Mouse (Mus musculus): ENCODE data around the gene Gm20388. TPM values are rescaled to one million over a fixed set of nuclear protein-coding genes. Genes with fewer than 3 reads are reported as not detected.
"Not testable (repeated sequence)": the region's sequence is repeated elsewhere in the genome, so short reads cannot be mapped to it uniquely, and the experiment has no call there.

Gene Gm20388
- polyA plus RNA-seq, 1 experiment, result 0.36 TPM

DNA sequence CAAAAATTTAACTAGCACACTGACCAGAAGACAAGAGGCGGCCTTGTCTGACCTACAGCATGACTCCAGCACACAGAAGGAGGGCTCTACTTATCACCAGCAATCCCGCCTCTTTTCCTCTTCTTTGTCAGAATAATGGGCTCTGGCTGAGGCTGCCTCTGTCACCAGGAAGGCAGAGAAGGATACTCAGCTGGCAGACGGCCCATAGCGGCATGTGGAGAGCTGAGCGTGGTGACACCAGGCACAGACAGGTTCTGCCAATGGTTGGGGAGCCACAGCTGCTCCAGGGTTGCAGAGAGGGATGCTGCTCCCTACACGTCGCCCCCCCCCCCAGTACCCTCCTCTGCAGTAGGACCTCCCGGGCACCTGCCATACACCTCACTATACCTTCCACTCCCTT lies 450.7 kb downstream of the Gm20388 start:
- no peaks in the 10 kb centered on the region; the same call in 1 of the 2 replicates for H3K36me3 ChIP-seq (ENCODE audit: control insufficient read depth)
- H3K4me1 ChIP-seq (ENCODE audit: control insufficient read depth), result peaks cover 41% of the 10 kb centered on the region
- H3K9me3 ChIP-seq (ENCODE audit: control insufficient read depth, low read length), result no peaks in the 10 kb centered on the region
- no peak for TF ChIP-seq GATA1 (IDR thresholded peaks at IDR 0.05; ENCODE audit: low read length)
- no peak for TF ChIP-seq TAL1 (IDR thresholded peaks at IDR 0.05; ENCODE audit: low read length)
- no peak overlapping the region for H3K4me3 ChIP-seq (replicated peaks)
- H3K27me3 ChIP-seq (ENCODE audit: control insufficient read depth), result peaks cover 18% of the 10 kb centered on the region

DNA sequence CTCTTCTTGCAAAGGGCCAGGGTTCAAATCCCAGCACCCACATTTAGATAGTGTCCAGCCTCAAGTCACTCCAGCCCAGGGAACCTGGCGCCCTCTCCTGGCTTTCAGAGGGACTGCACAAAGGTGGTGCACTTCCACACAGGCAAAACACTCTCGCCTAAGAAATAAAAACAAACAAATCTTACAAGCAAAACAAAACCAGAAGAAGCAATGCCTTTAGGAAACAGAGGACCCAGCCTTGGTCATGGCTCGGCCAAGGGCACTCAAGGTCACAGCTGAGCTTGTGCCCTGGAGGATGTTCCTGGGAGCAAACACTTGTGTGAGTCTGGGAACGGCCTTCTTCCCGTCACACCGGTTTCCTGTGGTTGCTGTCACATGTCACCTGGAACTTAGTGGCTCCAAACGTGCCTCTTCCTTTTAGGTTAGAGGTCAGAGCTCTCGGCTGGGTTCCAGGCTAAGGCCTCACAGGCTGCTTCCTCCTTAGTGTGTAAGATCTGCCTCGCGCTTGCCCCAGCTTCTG lies 453.0 kb downstream of the Gm20388 start:
- peaks cover 64% of the 10 kb centered on the region for H3K4me1 ChIP-seq (ENCODE audit: control insufficient read depth)
- H3K27me3 ChIP-seq (ENCODE audit: control insufficient read depth), result peaks cover 8% of the 10 kb centered on the region
- TF ChIP-seq TAL1 (IDR thresholded peaks at IDR 0.05; ENCODE audit: low read length) (no peak), GATA1 (IDR thresholded peaks at IDR 0.05; ENCODE audit: low read length) (no peak)
- no peaks in the 10 kb centered on the region for H3K9me3 ChIP-seq (ENCODE audit: control insufficient read depth, low read length)
- H3K36me3 ChIP-seq (ENCODE audit: control insufficient read depth), result peaks cover 6% of the 10 kb centered on the region; the same call in 1 of the 2 replicates
- no peak overlapping the region for H3K4me3 ChIP-seq (replicated peaks)

DNA sequence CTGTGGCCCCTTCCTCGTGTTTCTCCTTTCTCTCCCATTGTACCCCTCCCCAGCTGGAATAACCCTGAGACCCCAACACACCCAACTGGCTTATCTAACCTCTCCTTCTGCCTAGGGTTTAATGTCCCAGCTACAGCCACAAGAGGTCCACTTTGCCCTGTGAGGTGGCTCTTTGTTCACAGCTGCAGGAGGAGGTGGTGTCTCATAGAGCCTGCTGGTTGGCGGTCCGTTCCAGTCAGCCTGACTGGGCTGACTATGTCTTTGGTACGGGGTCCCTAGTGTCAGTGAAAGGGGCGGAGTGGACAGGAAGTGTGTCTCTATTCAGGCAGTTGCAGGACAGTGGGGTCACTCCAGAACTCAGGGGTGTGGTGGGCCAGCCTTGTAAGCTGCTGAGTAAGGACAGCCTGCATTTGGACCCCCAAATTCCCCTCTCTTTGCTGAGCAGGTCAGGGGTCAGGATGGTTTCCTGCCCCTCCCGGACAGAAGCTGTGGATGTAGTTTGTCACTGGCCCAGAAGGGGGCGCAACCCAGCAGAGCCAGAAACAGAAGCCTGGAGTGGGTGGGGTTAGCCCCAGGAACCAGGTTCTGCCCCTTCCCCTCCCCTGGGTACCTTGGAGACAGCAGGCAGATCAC lies 453.6 kb downstream of the Gm20388 start:
- Histone ChIP-seq H3K9me3 (ENCODE audit: control insufficient read depth, low read length) (no peaks in the 10 kb centered on the region), H3K4me3 (replicated peaks) (no peak overlapping the region), H3K4me1 (ENCODE audit: control insufficient read depth) (peaks cover 70% of the 10 kb centered on the region), H3K27me3 (ENCODE audit: control insufficient read depth) (peaks cover 5% of the 10 kb centered on the region), H3K36me3 (ENCODE audit: control insufficient read depth) (peaks cover 6% of the 10 kb centered on the region; the same call in 1 of the 2 replicates)
- no peak for TF ChIP-seq GATA1 (IDR thresholded peaks at IDR 0.05; ENCODE audit: low read length)
- TF ChIP-seq TAL1 (IDR thresholded peaks at IDR 0.05; ENCODE audit: low read length), result no peak

DNA sequence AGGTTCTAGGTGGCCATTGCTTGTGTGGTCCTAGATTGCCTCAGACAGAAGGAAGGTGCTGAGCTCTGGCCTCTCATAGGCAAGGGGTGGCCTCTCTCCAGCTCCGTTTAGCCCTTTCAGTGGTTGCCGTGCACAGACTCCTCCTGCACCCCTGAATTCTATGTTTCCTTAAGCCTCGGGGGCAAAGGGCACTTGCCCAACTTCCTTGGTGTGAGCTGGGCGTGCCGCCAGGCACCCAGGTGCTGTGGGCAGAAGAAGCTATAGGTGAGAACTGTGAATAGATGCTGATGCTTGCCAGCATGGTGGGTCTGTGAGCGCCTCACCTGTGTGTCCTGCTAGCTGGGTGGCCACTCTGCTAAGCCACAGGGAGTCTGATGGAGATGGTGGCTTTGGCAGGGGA lies 456.2 kb downstream of the Gm20388 start:
- Histone ChIP-seq H3K27me3 (ENCODE audit: control insufficient read depth) (no peaks in the 10 kb centered on the region), H3K4me1 (ENCODE audit: control insufficient read depth) (peaks cover 93% of the 10 kb centered on the region)

DNA sequence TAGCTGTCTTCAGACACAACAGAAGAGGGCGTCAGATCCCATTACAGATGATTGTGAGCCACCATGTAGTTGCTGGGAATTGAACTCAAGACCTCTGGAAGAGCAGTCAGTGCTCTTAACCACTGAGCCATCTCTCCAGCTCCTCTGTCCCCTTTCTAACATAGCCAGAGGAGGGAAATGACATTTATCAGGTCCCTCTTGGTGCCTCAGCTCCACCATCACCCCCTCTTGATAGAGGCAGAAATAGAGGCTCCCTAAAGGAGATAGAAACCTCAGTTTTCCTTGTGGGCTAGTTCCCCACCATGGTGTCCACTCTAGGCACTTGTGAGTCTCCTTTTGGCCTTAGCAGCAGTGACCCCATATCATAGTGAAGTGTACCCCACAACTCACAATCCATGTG lies 457.6 kb downstream of the Gm20388 start:
- peaks cover 100% of the 10 kb centered on the region for H3K4me1 ChIP-seq (ENCODE audit: control insufficient read depth)
- H3K27me3 ChIP-seq (ENCODE audit: control insufficient read depth), result not testable (repeated sequence)
- H3K4me3 ChIP-seq (replicated peaks), result peak overlapping the region; percentile 77

More for the DNA sequence above, 456.2 kb downstream of the Gm20388 start:
- H3K4me3 ChIP-seq (replicated peaks), result no peak overlapping the region
- TF ChIP-seq TAL1 (IDR thresholded peaks at IDR 0.05; ENCODE audit: low read length) (no peak), GATA1 (IDR thresholded peaks at IDR 0.05; ENCODE audit: low read length) (no peak)
- no peaks in the 10 kb centered on the region for H3K9me3 ChIP-seq (ENCODE audit: control insufficient read depth, low read length)
- peaks cover 9% of the 10 kb centered on the region; the same call in 1 of the 2 replicates for H3K36me3 ChIP-seq (ENCODE audit: control insufficient read depth)

DNA sequence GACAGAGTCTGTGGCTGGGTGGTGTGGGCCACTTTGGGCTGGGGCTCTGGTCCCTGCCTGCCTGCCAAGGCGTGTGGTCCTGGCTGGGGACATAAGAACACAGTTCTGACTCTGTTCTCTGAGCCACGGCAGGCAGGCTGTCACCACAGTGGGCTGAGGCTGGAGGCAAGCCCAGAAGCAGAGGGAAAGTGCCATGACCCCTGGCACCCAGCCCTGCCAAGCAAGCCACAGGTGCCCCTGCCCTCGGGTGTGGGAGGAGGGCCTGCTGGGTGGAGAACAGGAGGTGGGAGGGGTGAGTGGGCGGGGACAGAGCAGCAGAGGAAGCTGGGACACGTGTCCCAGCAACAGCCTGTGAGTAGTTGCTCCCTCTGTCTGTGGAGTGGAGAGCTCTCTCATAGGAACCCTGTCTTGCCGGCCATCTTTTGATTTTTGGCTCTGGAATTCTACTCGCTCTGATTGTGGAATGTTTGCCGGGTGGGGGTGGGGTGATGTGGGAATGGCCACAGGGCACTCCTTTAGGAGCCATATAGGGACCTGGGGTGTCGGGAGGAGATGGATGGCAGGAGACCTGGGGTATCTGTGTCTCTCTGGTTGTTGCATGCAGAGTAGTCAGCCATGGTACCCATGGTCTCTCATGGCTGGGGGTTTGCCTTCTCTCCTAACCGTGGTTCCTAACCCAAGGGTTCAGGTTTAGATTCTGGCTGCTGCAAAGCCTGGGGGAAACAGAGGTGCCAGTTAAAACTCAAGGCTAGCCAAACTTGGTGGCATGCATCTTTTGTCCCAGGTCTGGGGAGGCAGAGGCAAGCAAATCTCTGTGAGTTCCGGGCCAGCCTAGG lies 458.4 kb downstream of the Gm20388 start:
- Histone ChIP-seq H3K4me1 (ENCODE audit: control insufficient read depth) (peaks cover 100% of the 10 kb centered on the region), H3K36me3 (ENCODE audit: control insufficient read depth) (peaks cover 19% of the 10 kb centered on the region), H3K27me3 (ENCODE audit: control insufficient read depth) (no peaks in the 10 kb centered on the region), H3K4me3 (replicated peaks) (peak overlapping the region; percentile 77), H3K9me3 (ENCODE audit: control insufficient read depth, low read length) (no peaks in the 10 kb centered on the region)
- no peak for TF ChIP-seq GATA1 (IDR thresholded peaks at IDR 0.05; ENCODE audit: low read length)
- no peak for TF ChIP-seq TAL1 (IDR thresholded peaks at IDR 0.05; ENCODE audit: low read length)

More for the DNA sequence above, 457.6 kb downstream of the Gm20388 start:
- H3K36me3 ChIP-seq (ENCODE audit: control insufficient read depth), result peaks cover 13% of the 10 kb centered on the region
- H3K9me3 ChIP-seq (ENCODE audit: control insufficient read depth, low read length), result not testable (repeated sequence)

DNA sequence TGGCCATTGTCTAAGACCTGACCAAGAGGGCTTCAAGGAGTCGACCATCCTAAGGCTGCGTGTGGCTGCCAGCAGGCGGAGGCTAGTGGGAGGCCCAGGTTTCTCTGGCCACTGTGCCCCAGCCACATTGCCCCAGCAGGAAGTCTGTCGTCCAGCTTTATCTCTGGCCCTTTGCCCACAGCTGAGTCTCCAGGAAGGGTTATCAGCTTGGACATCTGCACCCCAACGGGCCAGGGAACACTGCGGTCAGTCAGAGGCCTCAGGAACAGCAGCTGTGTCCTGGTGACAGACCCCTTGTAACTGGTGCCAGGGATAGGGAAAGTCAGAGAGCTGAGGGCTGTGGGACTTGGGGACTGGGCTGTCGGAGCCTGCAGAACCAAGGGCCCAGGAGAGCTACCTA lies 459.3 kb downstream of the Gm20388 start:
- Histone ChIP-seq H3K27me3 (ENCODE audit: control insufficient read depth) (no peaks in the 10 kb centered on the region), H3K4me3 (replicated peaks) (peak overlapping the region; percentile 77), H3K36me3 (ENCODE audit: control insufficient read depth) (peaks cover 23% of the 10 kb centered on the region), H3K4me1 (ENCODE audit: control insufficient read depth) (peaks cover 100% of the 10 kb centered on the region), H3K9me3 (ENCODE audit: control insufficient read depth, low read length) (no peaks in the 10 kb centered on the region)
- TF ChIP-seq GATA1 (IDR thresholded peaks at IDR 0.05; ENCODE audit: low read length) (peak; percentile 73), TAL1 (IDR thresholded peaks at IDR 0.05; ENCODE audit: low read length) (peak; percentile 71)

DNA sequence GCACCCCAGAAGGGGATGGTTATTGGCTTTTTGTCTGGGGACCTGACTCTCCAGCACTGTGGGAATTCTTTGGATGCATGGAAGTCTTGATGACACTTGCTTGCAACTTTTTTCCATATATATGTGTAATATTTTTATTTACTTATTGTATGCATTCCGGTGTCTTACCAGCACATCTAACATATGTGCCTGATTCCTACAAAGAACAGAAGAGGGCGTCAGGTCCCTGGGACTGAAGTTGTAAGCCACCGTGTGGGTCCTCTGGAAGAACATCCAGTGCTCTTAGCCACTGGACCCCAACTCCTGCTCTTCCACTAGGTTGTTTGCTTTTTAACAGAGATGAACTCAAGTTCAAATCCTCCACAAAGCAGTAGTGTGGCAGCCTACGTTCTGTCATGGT lies 459.8 kb downstream of the Gm20388 start:
- peaks cover 23% of the 10 kb centered on the region for H3K36me3 ChIP-seq (ENCODE audit: control insufficient read depth)
- no peaks in the 10 kb centered on the region for H3K27me3 ChIP-seq (ENCODE audit: control insufficient read depth)
- H3K4me1 ChIP-seq (ENCODE audit: control insufficient read depth), result peaks cover 100% of the 10 kb centered on the region
- H3K9me3 ChIP-seq (ENCODE audit: control insufficient read depth, low read length), result no peaks in the 10 kb centered on the region
- peak overlapping the region; percentile 77 for H3K4me3 ChIP-seq (replicated peaks)
- TF ChIP-seq GATA1 (IDR thresholded peaks at IDR 0.05; ENCODE audit: low read length), result no peak
- TF ChIP-seq TAL1 (IDR thresholded peaks at IDR 0.05; ENCODE audit: low read length), result no peak

DNA sequence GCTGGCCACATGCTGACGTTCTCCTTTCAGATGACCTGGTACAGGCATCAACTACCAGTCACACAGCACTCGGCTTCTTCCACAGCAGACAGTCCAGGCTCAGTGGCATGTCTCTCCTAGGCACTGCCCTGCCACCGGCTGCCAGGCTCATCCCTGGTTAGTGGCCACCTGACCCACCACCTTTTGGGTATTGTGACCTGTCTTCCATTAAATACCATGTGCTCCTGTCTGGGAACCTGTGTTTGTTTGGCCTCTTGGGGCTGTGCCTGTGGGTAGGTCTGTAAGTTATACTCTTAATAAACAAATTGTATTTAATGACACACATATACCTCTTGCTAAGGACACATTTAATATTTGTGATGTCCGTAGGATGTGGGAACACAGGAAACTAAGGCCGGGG lies 460.5 kb downstream of the Gm20388 start:
- Histone ChIP-seq H3K4me1 (ENCODE audit: control insufficient read depth) (peaks cover 100% of the 10 kb centered on the region), H3K27me3 (ENCODE audit: control insufficient read depth) (no peaks in the 10 kb centered on the region), H3K36me3 (ENCODE audit: control insufficient read depth) (peaks cover 23% of the 10 kb centered on the region), H3K9me3 (ENCODE audit: control insufficient read depth, low read length) (no peaks in the 10 kb centered on the region), H3K4me3 (replicated peaks) (peak overlapping the region; percentile 48)
- no peak for TF ChIP-seq TAL1 (IDR thresholded peaks at IDR 0.05; ENCODE audit: low read length)
- TF ChIP-seq GATA1 (IDR thresholded peaks at IDR 0.05; ENCODE audit: low read length), result no peak

Data from erythroblast, embryonic 14.5 days (primary cell).